In genomic region chr15:97830788-97831241, GRCm38 (mm10) we compare ENCODE assay signal across 8 mouse cellular contexts. TPM values are rescaled to one million over a fixed set of nuclear protein-coding genes. Genes with fewer than 3 reads are reported as not detected.
DNase-seq lines count a peak whose midpoint lies in the region; ATAC-seq and TF ChIP-seq lines count a peak whose summit lies in the region.

No protein-coding gene starts in this region.

- TF ChIP-seq POLR2A in olfactory bulb, adult 2 months (IDR thresholded peaks at IDR 0.05; ENCODE audit: insufficient read depth, low read depth, low read length), result no peak

- H3K4me1 ChIP-seq in forebrain, embryonic 14.5 days (ENCODE audit: control insufficient read depth, insufficient read depth, low read length), result peaks cover 22% of the 10 kb centered on the region
- peaks cover 50% of the 10 kb centered on the region for H3K4me1 ChIP-seq in intestine, embryonic 14.5 days (replicated peaks; ENCODE audit: control insufficient read depth, insufficient read depth, low read length)
- H3K4me1 ChIP-seq in liver, embryonic 15.5 days (replicated peaks), result peaks cover 74% of the 10 kb centered on the region
- peaks cover 41% of the 10 kb centered on the region for H3K4me1 ChIP-seq in olfactory bulb, adult 2 months (ENCODE audit: control insufficient read depth, insufficient read depth, low read length)

- no peaks in the 10 kb centered on the region for H3K9me3 ChIP-seq in forebrain, embryonic 14.5 days (replicated peaks; ENCODE audit: control insufficient read depth, low read length)
- H3K9me3 ChIP-seq in intestine, embryonic 14.5 days (ENCODE audit: control insufficient read depth, low read length), result no peaks in the 10 kb centered on the region
- H3K9me3 ChIP-seq in liver, embryonic 15.5 days (replicated peaks), result no peaks in the 10 kb centered on the region

- DNase-seq in spleen, adult 18-20 months, result peak; percentile 48 to 58
- no peak for DNase-seq in spleen, postnatal 36 days (ENCODE audit: low spot score in 2 of 2)
- DNase-seq in adrenal gland, postnatal 36 days, result peak; percentile 67 to 81
- DNase-seq in forebrain, embryonic 14.5 days (ENCODE audit: low spot score), result peak; percentile 49
- peak; percentile 76 for DNase-seq in intestine, embryonic 14.5 days (ENCODE audit: low spot score)

- WGBS in forebrain, embryonic 14.5 days, result under 1% methylated on average over 39 of the region's 39 CpGs
- 0% methylated on average over 36 of the region's 39 CpGs for WGBS in intestine, embryonic 14.5 days
- WGBS in liver, embryonic 15.5 days (ENCODE audit: insufficient replicate concordance), result under 1% methylated on average over 38 of the region's 39 CpGs
- under 1% methylated on average over 39 of the region's 39 CpGs for WGBS in olfactory bulb, adult 2 months

- H3K4me2 ChIP-seq in forebrain, embryonic 14.5 days (ENCODE audit: low read length), result peak overlapping the region; percentile 73
- H3K4me2 ChIP-seq in intestine, embryonic 14.5 days (ENCODE audit: low read length), result peak overlapping the region; percentile 55
- peak overlapping the region; percentile 93 for H3K4me2 ChIP-seq in liver, embryonic 15.5 days

- peak overlapping the region; percentile 98 for H3K9ac ChIP-seq in forebrain, embryonic 14.5 days (ENCODE audit: low read length)
- H3K9ac ChIP-seq in intestine, embryonic 14.5 days (ENCODE audit: low read length), result peak overlapping the region; percentile 94
- peak overlapping the region; percentile 67 for H3K9ac ChIP-seq in liver, embryonic 15.5 days

- H3K27me3 ChIP-seq in forebrain, embryonic 14.5 days (replicated peaks; ENCODE audit: control insufficient read depth, insufficient read depth, low read length), result no peaks in the 10 kb centered on the region
- H3K27me3 ChIP-seq in intestine, embryonic 14.5 days (replicated peaks; ENCODE audit: control insufficient read depth, insufficient read depth, low read length), result no peaks in the 10 kb centered on the region
- H3K27me3 ChIP-seq in liver, embryonic 15.5 days, result peaks cover 53% of the 10 kb centered on the region

- no peak for TF ChIP-seq CTCF in olfactory bulb, adult 2 months (IDR thresholded peaks at IDR 0.05; ENCODE audit: insufficient read depth, low read depth, low read length)

- H3K27ac ChIP-seq in forebrain, embryonic 14.5 days (ENCODE audit: low read depth, low read length), result peak overlapping the region; percentile 95
- H3K27ac ChIP-seq in intestine, embryonic 14.5 days (ENCODE audit: low read depth), result peak overlapping the region; percentile 96
- peak overlapping the region; percentile 71 for H3K27ac ChIP-seq in liver, embryonic 15.5 days (replicated peaks)
- peak overlapping the region; percentile 70 for H3K27ac ChIP-seq in olfactory bulb, adult 2 months (ENCODE audit: insufficient read depth, low read depth, low read length)

- H3K36me3 ChIP-seq in forebrain, embryonic 14.5 days (ENCODE audit: control insufficient read depth, insufficient read depth, low read length), result no peaks in the 10 kb centered on the region
- 0 out of 2 replicates have a peak, but pooled peaks cover 2% of the 10 kb centered on the region for H3K36me3 ChIP-seq in intestine, embryonic 14.5 days (ENCODE audit: control insufficient read depth, insufficient read depth, low read length)
- H3K36me3 ChIP-seq in liver, embryonic 15.5 days (replicated peaks), result no peaks in the 10 kb centered on the region

- ATAC-seq in forebrain, embryonic 14.5 days, result peak; percentile 44
- peak; percentile 54; the same call in 1 of the 2 replicates for ATAC-seq in intestine, embryonic 14.5 days (replicated peaks; ENCODE audit: low FRiP score, low TSS enrichment, low read depth)
- ATAC-seq in liver, embryonic 15.5 days (ENCODE audit: insufficient read depth), result peak; percentile 14; the same call in 1 of the 2 replicates
- no peak for ATAC-seq in inflammation-experienced regulatory T-cells, adult 6 months

- H3K4me3 ChIP-seq in forebrain, embryonic 14.5 days (ENCODE audit: low read depth, low read length), result peak overlapping the region; percentile 78
- peak overlapping the region; percentile 71 for H3K4me3 ChIP-seq in intestine, embryonic 14.5 days (ENCODE audit: low read depth, low read length)
- H3K4me3 ChIP-seq in liver, embryonic 15.5 days (replicated peaks), result peak overlapping the region; percentile 69
- H3K4me3 ChIP-seq in olfactory bulb, adult 2 months (ENCODE audit: insufficient read depth, low read depth, low read length), result peak overlapping the region; percentile 91

RNA-seq across cellular contexts. Expression of gene Hdac7, which starts 13.5 kb away (rescaled TPM):
- total RNA-seq in adrenal gland, postnatal 36 days (2021), result 10 to 100 TPM; 63.5 to 67.2 TPM
- polyA plus RNA-seq in forebrain, embryonic 14.5 days (2014; fragmentation: Nextera tagmentation; extraction: Ambion mirVana), result 19.5 and 20.0 TPM in 2 replicates
- 28.3 and 30.2 TPM in 2 replicates for polyA plus RNA-seq in intestine, embryonic 14.5 days (2014; fragmentation: Nextera tagmentation; extraction: Ambion mirVana)
- 5.7 and 6.5 TPM in 2 replicates for polyA plus RNA-seq in liver, embryonic 15.5 days (2015; fragmentation: Nextera tagmentation; extraction: Ambion mirVana)
- polyA plus RNA-seq in olfactory bulb, adult 2 months (2012; ENCODE audit: insufficient read depth, insufficient read length, low replicate concordance, missing spikeins), result 147 TPM in 1 of 2 replicates, not detected in the other
- polyA plus RNA-seq in inflammation-experienced regulatory T-cells, adult 6 months (2017; shearing (Covaris generic)), result 10 to 100 TPM; 47.2 to 80.6 (median 77.9) TPM

RNA-seq across cellular contexts. Expression of gene Slc48a1, which starts 52.5 kb away (rescaled TPM):
- total RNA-seq in adrenal gland, postnatal 36 days (2021), result 100 to 1,000 TPM; 107 to 130 TPM
- 65.4 and 69.1 TPM in 2 replicates for polyA plus RNA-seq in forebrain, embryonic 14.5 days (2014; fragmentation: Nextera tagmentation; extraction: Ambion mirVana)
- 22.5 and 26.7 TPM in 2 replicates for polyA plus RNA-seq in intestine, embryonic 14.5 days (2014; fragmentation: Nextera tagmentation; extraction: Ambion mirVana)
- 101 and 106 TPM in 2 replicates for polyA plus RNA-seq in liver, embryonic 15.5 days (2015; fragmentation: Nextera tagmentation; extraction: Ambion mirVana)
- polyA plus RNA-seq in olfactory bulb, adult 2 months (2012; ENCODE audit: insufficient read depth, insufficient read length, low replicate concordance, missing spikeins), result not detected in 2 replicates
- 10 to 100 TPM; 30.1 to 34.1 (median 30.8) TPM for polyA plus RNA-seq in inflammation-experienced regulatory T-cells, adult 6 months (2017; shearing (Covaris generic))

Comparison
In these comparisons a context has a peak if more than half of its experiments do, and no peak if none do; other contexts are left out.
1. DNase-seq: peak in spleen, adult 18-20 months (2 of 2), adrenal gland, postnatal 36 days (2 of 2), forebrain, embryonic 14.5 days (single experiment) and intestine, embryonic 14.5 days (single experiment); none in spleen, postnatal 36 days (0 of 2).
2. Peak in every context shown above with its lines, with median percentiles within 50 percentile points of each other: H3K27ac ChIP-seq, H3K4me2 ChIP-seq, H3K4me3 ChIP-seq and H3K9ac ChIP-seq.